38 mouse cellular contexts compared by ENCODE assay signal in genomic region chr11:116632962-116633361, GRCm38 (mm10). TPM values are rescaled to one million over a fixed set of nuclear protein-coding genes. Genes with fewer than 3 reads are reported as not detected.
DNase-seq lines count a peak whose midpoint lies in the region; ATAC-seq and TF ChIP-seq lines count a peak whose summit lies in the region.
"Had no signal": no experiment of that assay in that cellular context is flagged by ENCODE, and none has a peak within 500 bp of the region (broad histone marks: within the 10 kb centered on the region; RNA-seq: fewer than 3 reads in every experiment).

No protein-coding gene starts in this region.

- H3K4me3 ChIP-seq in embryonic facial prominence, embryonic 15.5 days (replicated peaks): no peak overlapping the region
- H3K4me3 ChIP-seq in stomach, postnatal 0 days (ENCODE audit: low read depth, low read length): no peak overlapping the region
- H3K4me3 ChIP-seq: forebrain, embryonic 10.5 days; forebrain, embryonic 15.5 days; hindbrain, embryonic 13.5 days; limb, embryonic 10.5 days; limb, embryonic 15.5 days; liver, embryonic 13.5 days; midbrain, embryonic 15.5 days had no signal

- H3K27ac ChIP-seq in embryonic facial prominence, embryonic 15.5 days (replicated peaks): peak overlapping the region; percentile 66
- no peak overlapping the region for H3K27ac ChIP-seq in stomach, postnatal 0 days (replicated peaks)
- H3K27ac ChIP-seq: forebrain, embryonic 10.5 days; forebrain, embryonic 15.5 days; hindbrain, embryonic 13.5 days; limb, embryonic 10.5 days; limb, embryonic 15.5 days; liver, embryonic 13.5 days; macrophage; midbrain, embryonic 15.5 days had no signal

- no peak for TF ChIP-seq EP300 in stomach, postnatal 0 days (optimal IDR thresholded peaks at IDR 0.05)

- no peak overlapping the region for H3K9ac ChIP-seq in embryonic facial prominence, embryonic 15.5 days
- no peak overlapping the region for H3K9ac ChIP-seq in stomach, postnatal 0 days (ENCODE audit: low read length)
- H3K9ac ChIP-seq: forebrain, embryonic 15.5 days; hindbrain, embryonic 13.5 days; limb, embryonic 15.5 days; liver, embryonic 13.5 days; midbrain, embryonic 15.5 days had no signal

- H3K9me3 ChIP-seq in embryonic facial prominence, embryonic 15.5 days (replicated peaks): no peaks in the 10 kb centered on the region
- H3K9me3 ChIP-seq in stomach, postnatal 0 days (ENCODE audit: control insufficient read depth, low read length): no peaks in the 10 kb centered on the region
- H3K9me3 ChIP-seq: forebrain, embryonic 10.5 days; forebrain, embryonic 15.5 days; hindbrain, embryonic 13.5 days; limb, embryonic 10.5 days; limb, embryonic 15.5 days; liver, embryonic 13.5 days; midbrain, embryonic 15.5 days had no signal

- no peak for ATAC-seq in embryonic facial prominence, embryonic 15.5 days (ENCODE audit: insufficient number of reproducible peaks, low FRiP score, low TSS enrichment, low read depth)
- ATAC-seq in stomach, postnatal 0 days (ENCODE audit: low FRiP score, low TSS enrichment): 0 out of 2 replicates have a peak, but pooled peaks have one; percentile 24
- no peak for ATAC-seq in monocyte, adult 5-6 weeks (replicated peaks; ENCODE audit: insufficient number of reproducible peaks, low FRiP score, low TSS enrichment, poor library complexity, severe bottlenecking)
- ATAC-seq: CD4-positive, CD25-positive, alpha-beta regulatory T cell, adult 4 months; forebrain, embryonic 15.5 days; midbrain, embryonic 15.5 days had no signal

- no peak overlapping the region; the same call in 1 of the 2 replicates for H3K4me2 ChIP-seq in embryonic facial prominence, embryonic 15.5 days (replicated peaks)
- H3K4me2 ChIP-seq in stomach, postnatal 0 days (replicated peaks; ENCODE audit: low read depth): no peak overlapping the region
- H3K4me2 ChIP-seq: forebrain, embryonic 15.5 days; heart, embryonic 11.5 days; hindbrain, embryonic 13.5 days; limb, embryonic 15.5 days; liver, embryonic 13.5 days; midbrain, embryonic 15.5 days had no signal

- WGBS in embryonic facial prominence, embryonic 15.5 days: 61% methylated on average over 10 of the region's 10 CpGs
- 43% methylated on average over 10 of the region's 10 CpGs for WGBS in stomach, postnatal 0 days

- H3K27me3 ChIP-seq in embryonic facial prominence, embryonic 15.5 days: no peaks in the 10 kb centered on the region
- no peaks in the 10 kb centered on the region for H3K27me3 ChIP-seq in stomach, postnatal 0 days (ENCODE audit: control insufficient read depth, insufficient read depth, low read length)
- H3K27me3 ChIP-seq: forebrain, embryonic 15.5 days; hindbrain, embryonic 13.5 days; limb, embryonic 15.5 days; liver, embryonic 13.5 days; midbrain, embryonic 15.5 days had no signal

- no peak for TF ChIP-seq CTCF in stomach, postnatal 0 days (IDR thresholded peaks at IDR 0.05; ENCODE audit: low read depth)

- H3K36me3 ChIP-seq in embryonic facial prominence, embryonic 15.5 days: no peaks in the 10 kb centered on the region
- no peaks in the 10 kb centered on the region for H3K36me3 ChIP-seq in stomach, postnatal 0 days (ENCODE audit: control insufficient read depth, insufficient read depth, low read length)
- H3K36me3 ChIP-seq: forebrain, embryonic 10.5 days; forebrain, embryonic 15.5 days; hindbrain, embryonic 13.5 days; limb, embryonic 10.5 days; limb, embryonic 15.5 days; liver, embryonic 13.5 days; midbrain, embryonic 15.5 days had no signal

- peaks cover 7% of the 10 kb centered on the region for H3K4me1 ChIP-seq in embryonic facial prominence, embryonic 15.5 days
- H3K4me1 ChIP-seq in stomach, postnatal 0 days (replicated peaks; ENCODE audit: control insufficient read depth, insufficient read depth): no peaks in the 10 kb centered on the region
- H3K4me1 ChIP-seq: hindbrain, embryonic 13.5 days; limb, embryonic 15.5 days; midbrain, embryonic 15.5 days had no signal

- peak; percentile 65 to 76 for DNase-seq in lung, adult 18-20 months
- no peak for DNase-seq in lung, postnatal 25 days (ENCODE audit: low spot score)
- DNase-seq in lung, postnatal 10 days: peak; percentile 70
- DNase-seq in stomach, postnatal 0 days (ENCODE audit: low spot score): no peak
- DNase-seq in cerebellum, adult 11 months: no peak
- DNase-seq: adrenal gland, adult 2 months; cerebellum, adult 8-10 months; cerebellum, postnatal 25 days; gastrocnemius, postnatal 25 days; heart, postnatal 4 days; kidney, postnatal 25 days; layer of hippocampus, postnatal 36 days; liver, embryonic 13.5 days; right cerebral cortex, adult 18-20 months; spleen, adult 18-20 months; thymus, adult 2 months; thymus, postnatal 4 days had no signal

RNA-seq across cellular contexts. Expression of gene Rhbdf2, which starts 6.1 kb away (rescaled TPM):
- 8.3 and 8.8 TPM in 2 replicates for polyA plus RNA-seq in embryonic facial prominence, embryonic 15.5 days (2015; fragmentation: Nextera tagmentation; extraction: Ambion mirVana)
- polyA plus RNA-seq in stomach, postnatal 0 days (2015; fragmentation: Nextera tagmentation; extraction: Ambion mirVana): 5.7 and 6.1 TPM in 2 replicates
- total RNA-seq in monocyte, adult 5-6 weeks (2017): 14.1 to 16.7 TPM (median 15.1 TPM) in 3 replicates

RNA-seq across cellular contexts. Expression of gene Prcd, which starts 20.4 kb away (rescaled TPM):
- 3.6 and 3.8 TPM in 2 replicates for polyA plus RNA-seq in embryonic facial prominence, embryonic 15.5 days (2015; fragmentation: Nextera tagmentation; extraction: Ambion mirVana)
- 2.6 and 2.7 TPM in 2 replicates for polyA plus RNA-seq in stomach, postnatal 0 days (2015; fragmentation: Nextera tagmentation; extraction: Ambion mirVana)
- not detected in 3 replicates for total RNA-seq in monocyte, adult 5-6 weeks (2017)
- total RNA-seq: neutrophil, adult 5-6 weeks had no signal
- polyA plus RNA-seq: CD4-positive, CD25-positive, alpha-beta regulatory T cell, adult 4 months; macrophage had no signal

RNA-seq across cellular contexts. Expression of gene Cygb, which starts 21.2 kb away (rescaled TPM):
- 32.7 and 33.3 TPM in 2 replicates for polyA plus RNA-seq in embryonic facial prominence, embryonic 15.5 days (2015; fragmentation: Nextera tagmentation; extraction: Ambion mirVana)
- polyA plus RNA-seq in stomach, postnatal 0 days (2015; fragmentation: Nextera tagmentation; extraction: Ambion mirVana): 22.1 and 22.2 TPM in 2 replicates
- total RNA-seq in monocyte, adult 5-6 weeks (2017): 0.29 TPM in 1 of 3 replicates, not detected in the others
- total RNA-seq: megakaryocyte-erythroid progenitor cell, adult 5-6 weeks had no signal
- polyA plus RNA-seq: CD4-positive, CD25-positive, alpha-beta regulatory T cell, adult 4 months; macrophage had no signal

RNA-seq across cellular contexts. Expression of gene Aanat, which starts 46.7 kb away (rescaled TPM):
- not detected in 2 replicates for polyA plus RNA-seq in embryonic facial prominence, embryonic 15.5 days (2015; fragmentation: Nextera tagmentation; extraction: Ambion mirVana)
- 0.10 TPM in 1 of 2 replicates, not detected in the other for polyA plus RNA-seq in stomach, postnatal 0 days (2015; fragmentation: Nextera tagmentation; extraction: Ambion mirVana)
- not detected in 3 replicates for total RNA-seq in monocyte, adult 5-6 weeks (2017)
- total RNA-seq: adrenal gland, adult 2 months; adrenal gland, postnatal 4 days; gastrocnemius, adult 18-20 months; gastrocnemius, postnatal 25 days; heart, adult 18-20 months; heart, postnatal 4 days; megakaryocyte-erythroid progenitor cell, adult 5-6 weeks; neutrophil, adult 5-6 weeks had no signal
- polyA plus RNA-seq: adrenal gland, adult 2 months; CD4-positive, CD25-positive, alpha-beta regulatory T cell, adult 4 months; embryonic facial prominence, embryonic 11.5 days; forebrain, embryonic 10.5 days; heart, embryonic 11.5 days; heart, postnatal 0 days; intestine, postnatal 0 days; kidney, embryonic 14.5 days; limb, embryonic 10.5 days; limb, embryonic 15.5 days; liver, embryonic 13.5 days; macrophage; neural tube, embryonic 11.5 days; thymus, adult 2 months had no signal

RNA-seq across cellular contexts. Expression of gene Ube2o, which starts 51.7 kb away (rescaled TPM):
- polyA plus RNA-seq in embryonic facial prominence, embryonic 15.5 days (2015; fragmentation: Nextera tagmentation; extraction: Ambion mirVana): 14.2 and 14.6 TPM in 2 replicates
- polyA plus RNA-seq in stomach, postnatal 0 days (2015; fragmentation: Nextera tagmentation; extraction: Ambion mirVana): 4.7 and 5.3 TPM in 2 replicates
- total RNA-seq in monocyte, adult 5-6 weeks (2017): 16.3 to 21.9 TPM (median 19.8 TPM) in 3 replicates

Comparison
In these comparisons a context has a peak if more than half of its experiments do, and no peak if none do; other contexts are left out.
1. DNase-seq: peak in lung, adult 18-20 months (2 of 2) and lung, postnatal 10 days (single experiment); none in lung, postnatal 25 days (single experiment), stomach, postnatal 0 days (single experiment) and cerebellum, adult 11 months (single experiment).